Mouse (Mus musculus): ENCODE results near the gene Baz2b. TPM values are rescaled to one million over a fixed set of nuclear protein-coding genes. Genes with fewer than 3 reads are reported as not detected.

Gene Baz2b
- polyA plus RNA-seq, 1 experiment from 2014 or later: 56.7 TPM

DNA sequence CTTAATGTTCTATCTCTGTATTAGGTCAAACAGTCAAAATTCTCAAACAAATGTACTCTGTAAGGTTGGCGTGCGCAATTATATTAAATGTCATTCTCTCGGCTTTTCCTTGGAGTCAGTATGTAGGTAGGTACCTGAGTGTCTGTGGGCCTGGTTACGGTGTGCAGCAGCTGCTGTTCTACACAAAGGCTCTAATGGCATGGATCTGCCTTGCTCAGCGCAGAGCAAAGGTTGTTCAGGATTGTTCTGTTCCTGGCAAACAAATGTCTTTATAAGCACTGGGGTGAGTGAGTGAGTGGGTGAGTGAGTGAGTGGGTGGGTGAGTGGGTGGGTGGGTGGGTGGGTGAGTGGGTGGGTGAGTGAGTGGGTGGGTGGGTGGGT lies 206.0 kb downstream of the Baz2b start:
- H3K4me3 ChIP-seq (ENCODE audit: low read length): no peak overlapping the region
- no peak overlapping the region for H3K4me2 ChIP-seq (ENCODE audit: low read depth, low read length)
- no peaks in the 10 kb centered on the region for H3K27me3 ChIP-seq (ENCODE audit: control insufficient read depth, insufficient read depth, low read depth, low read length)
- H3K9ac ChIP-seq (ENCODE audit: low read length): no peak overlapping the region
- no peak overlapping the region for H3K27ac ChIP-seq (ENCODE audit: low read length)
- H3K9me3 ChIP-seq (ENCODE audit: control insufficient read depth, low read length): no peaks in the 10 kb centered on the region
- H3K4me1 ChIP-seq (replicated peaks; ENCODE audit: control insufficient read depth, insufficient read depth, low read length): no peaks in the 10 kb centered on the region
- WGBS: 95% methylated on average over 5 of the region's 5 CpGs
- H3K36me3 ChIP-seq (ENCODE audit: control insufficient read depth, insufficient read depth, low read length): peaks cover 4% of the 10 kb centered on the region; the same call in 1 of the 2 replicates
- no peak for ATAC-seq (ENCODE audit: low read depth)

DNA sequence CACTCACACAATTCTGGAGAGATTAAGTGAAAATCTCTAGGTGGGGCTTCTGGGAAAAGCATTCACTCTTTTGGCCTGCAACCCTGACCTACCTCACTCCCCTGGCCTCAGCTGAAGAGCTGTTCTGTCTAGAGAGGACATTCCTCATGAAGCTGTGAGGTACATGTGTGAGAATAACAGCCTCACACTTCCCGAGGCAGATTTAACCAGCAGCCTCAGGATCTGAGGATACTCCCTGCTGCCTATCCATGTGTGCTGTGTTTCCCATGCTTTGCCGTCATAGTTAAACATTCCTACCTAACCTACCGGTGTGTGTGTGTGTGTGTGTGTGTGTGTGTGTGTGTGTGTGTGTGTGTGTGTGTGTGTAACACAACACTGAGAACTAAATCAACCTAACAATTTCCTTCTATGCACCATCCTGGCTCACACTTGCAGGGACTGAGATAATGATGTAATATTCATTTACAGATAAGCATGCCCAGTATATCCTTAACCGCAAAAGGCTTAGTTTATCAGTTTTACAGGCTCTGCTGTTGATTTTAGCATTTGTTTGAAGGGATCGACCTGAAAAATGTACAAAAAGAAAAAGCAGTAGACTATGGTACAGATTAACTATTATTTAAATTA lies 206.5 kb downstream of the Baz2b start:
- Histone ChIP-seq H3K9ac (ENCODE audit: low read length) (no peak overlapping the region), H3K4me1 (replicated peaks; ENCODE audit: control insufficient read depth, insufficient read depth, low read length) (no peaks in the 10 kb centered on the region), H3K27me3 (ENCODE audit: control insufficient read depth, insufficient read depth, low read depth, low read length) (no peaks in the 10 kb centered on the region), H3K27ac (ENCODE audit: low read length) (no peak overlapping the region), H3K4me2 (ENCODE audit: low read depth, low read length) (no peak overlapping the region), H3K4me3 (ENCODE audit: low read length) (no peak overlapping the region), H3K36me3 (ENCODE audit: control insufficient read depth, insufficient read depth, low read length) (peaks cover 4% of the 10 kb centered on the region; the same call in 1 of the 2 replicates), H3K9me3 (ENCODE audit: control insufficient read depth, low read length) (no peaks in the 10 kb centered on the region)
- ATAC-seq (ENCODE audit: low read depth): no peak
- 63% methylated on average over 5 of the region's 5 CpGs for WGBS

- WGBS: 95% methylated on average over 4 of the region's 4 CpGs
- no peak for ATAC-seq (ENCODE audit: low read depth)
Measured at GRCm38 (mm10) chr2:60000268-60000667, 209.4 kb downstream of the Baz2b start.

GRCm38 (mm10) chr2:59997479-59998228 lies 212.0 kb downstream of the Baz2b start:
- no peak overlapping the region for H3K9ac ChIP-seq (ENCODE audit: low read length)
- H3K4me2 ChIP-seq (ENCODE audit: low read depth, low read length): no peak overlapping the region
- no peaks in the 10 kb centered on the region; the same call in 1 of the 2 replicates for H3K36me3 ChIP-seq (ENCODE audit: control insufficient read depth, insufficient read depth, low read length)
- no peaks in the 10 kb centered on the region for H3K27me3 ChIP-seq (ENCODE audit: control insufficient read depth, insufficient read depth, low read depth, low read length)
- no peak overlapping the region for H3K4me3 ChIP-seq (ENCODE audit: low read length)
- 68% methylated on average over 7 of the region's 8 CpGs for WGBS
- H3K27ac ChIP-seq (ENCODE audit: low read length): no peak overlapping the region
- H3K4me1 ChIP-seq (replicated peaks; ENCODE audit: control insufficient read depth, insufficient read depth, low read length): peaks cover 4% of the 10 kb centered on the region; the same call in 1 of the 2 replicates
- no peaks in the 10 kb centered on the region for H3K9me3 ChIP-seq (ENCODE audit: control insufficient read depth, low read length)
- ATAC-seq (ENCODE audit: low read depth): peak; percentile 82

More at GRCm38 (mm10) chr2:60000268-60000667, 209.4 kb downstream of the Baz2b start:
- H3K27me3 ChIP-seq (ENCODE audit: control insufficient read depth, insufficient read depth, low read depth, low read length): no peaks in the 10 kb centered on the region
- H3K9me3 ChIP-seq (ENCODE audit: control insufficient read depth, low read length): no peaks in the 10 kb centered on the region
- no peak overlapping the region for H3K4me2 ChIP-seq (ENCODE audit: low read depth, low read length)
- no peak overlapping the region for H3K4me3 ChIP-seq (ENCODE audit: low read length)
- H3K27ac ChIP-seq (ENCODE audit: low read length): no peak overlapping the region
- H3K9ac ChIP-seq (ENCODE audit: low read length): no peak overlapping the region
- H3K36me3 ChIP-seq (ENCODE audit: control insufficient read depth, insufficient read depth, low read length): peaks cover 4% of the 10 kb centered on the region; the same call in 1 of the 2 replicates
- H3K4me1 ChIP-seq (replicated peaks; ENCODE audit: control insufficient read depth, insufficient read depth, low read length): no peaks in the 10 kb centered on the region; the same call in 1 of the 2 replicates

DNA sequence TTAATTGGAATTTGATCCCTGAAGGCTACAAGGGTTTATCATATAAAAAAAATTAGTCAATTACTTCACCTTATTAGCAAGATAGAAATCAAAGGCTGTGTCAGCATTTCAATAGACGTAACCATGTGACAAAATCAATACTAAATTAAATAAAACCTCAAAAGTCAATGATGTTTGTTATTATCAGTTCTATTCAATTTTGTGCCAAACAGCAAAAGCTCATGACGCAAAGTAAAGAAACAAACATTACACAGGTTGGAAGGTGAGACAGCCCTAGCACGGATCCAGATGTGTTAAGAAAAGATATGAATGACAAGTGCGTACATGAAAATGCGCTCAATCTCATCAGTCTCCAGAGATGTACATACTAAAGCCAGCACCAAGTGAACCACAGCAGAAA lies 212.7 kb downstream of the Baz2b start:
- no peak for ATAC-seq (ENCODE audit: low read depth)
- WGBS: 91% methylated on average over 5 of the region's 5 CpGs
- Histone ChIP-seq H3K27ac (ENCODE audit: low read length) (no peak overlapping the region), H3K4me2 (ENCODE audit: low read depth, low read length) (no peak overlapping the region), H3K4me3 (ENCODE audit: low read length) (no peak overlapping the region), H3K4me1 (replicated peaks; ENCODE audit: control insufficient read depth, insufficient read depth, low read length) (peaks cover 7% of the 10 kb centered on the region; the same call in 1 of the 2 replicates), H3K36me3 (ENCODE audit: control insufficient read depth, insufficient read depth, low read length) (no peaks in the 10 kb centered on the region; the same call in 1 of the 2 replicates), H3K9ac (ENCODE audit: low read length) (no peak overlapping the region), H3K9me3 (ENCODE audit: control insufficient read depth, low read length) (no peaks in the 10 kb centered on the region), H3K27me3 (ENCODE audit: control insufficient read depth, insufficient read depth, low read depth, low read length) (no peaks in the 10 kb centered on the region)

- no peak for ATAC-seq (ENCODE audit: low read depth)
- Histone ChIP-seq H3K36me3 (ENCODE audit: control insufficient read depth, insufficient read depth, low read length) (no peaks in the 10 kb centered on the region), H3K27me3 (ENCODE audit: control insufficient read depth, insufficient read depth, low read depth, low read length) (no peaks in the 10 kb centered on the region), H3K4me2 (ENCODE audit: low read depth, low read length) (no peak overlapping the region), H3K4me1 (replicated peaks; ENCODE audit: control insufficient read depth, insufficient read depth, low read length) (peaks cover 7% of the 10 kb centered on the region; the same call in 1 of the 2 replicates), H3K9me3 (ENCODE audit: control insufficient read depth, low read length) (no peaks in the 10 kb centered on the region), H3K27ac (ENCODE audit: low read length) (no peak overlapping the region), H3K9ac (ENCODE audit: low read length) (no peak overlapping the region), H3K4me3 (ENCODE audit: low read length) (no peak overlapping the region)
- 69% methylated on average over 3 of the region's 3 CpGs for WGBS
Measured at GRCm38 (mm10) chr2:59993190-59993535, 216.5 kb downstream of the Baz2b start.

GRCm38 (mm10) chr2:59992488-59993189 lies 217.0 kb downstream of the Baz2b start:
- Histone ChIP-seq H3K36me3 (ENCODE audit: control insufficient read depth, insufficient read depth, low read length) (no peaks in the 10 kb centered on the region), H3K27me3 (ENCODE audit: control insufficient read depth, insufficient read depth, low read depth, low read length) (no peaks in the 10 kb centered on the region), H3K4me2 (ENCODE audit: low read depth, low read length) (no peak overlapping the region), H3K27ac (ENCODE audit: low read length) (no peak overlapping the region), H3K9me3 (ENCODE audit: control insufficient read depth, low read length) (no peaks in the 10 kb centered on the region), H3K4me3 (ENCODE audit: low read length) (no peak overlapping the region), H3K9ac (ENCODE audit: low read length) (no peak overlapping the region), H3K4me1 (replicated peaks; ENCODE audit: control insufficient read depth, insufficient read depth, low read length) (peaks cover 7% of the 10 kb centered on the region; the same call in 1 of the 2 replicates)
- WGBS: 37% methylated on average over 10 of the region's 10 CpGs
- peak; percentile 70 for ATAC-seq (ENCODE audit: low read depth)

DNA sequence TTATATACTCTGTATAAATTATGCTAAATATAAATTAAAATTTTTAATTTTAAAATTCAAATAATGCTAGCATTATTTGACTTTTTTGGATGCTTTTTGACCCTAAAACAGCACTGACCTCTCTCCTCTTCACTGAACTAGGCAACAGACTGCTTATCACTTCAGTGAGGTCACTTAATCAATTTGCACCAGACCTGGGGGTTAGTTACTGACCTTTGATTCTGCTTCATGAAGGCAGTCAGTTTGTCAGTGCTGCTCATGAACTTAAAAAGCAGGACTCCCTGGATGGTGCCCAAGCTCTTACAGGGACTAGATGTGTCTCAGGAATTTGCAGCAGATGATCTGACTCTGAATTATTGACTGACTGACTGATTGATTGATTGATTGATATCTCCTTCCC lies 217.9 kb downstream of the Baz2b start:
- ATAC-seq (ENCODE audit: low read depth): no peak
- H3K9me3 ChIP-seq (ENCODE audit: control insufficient read depth, low read length): no peaks in the 10 kb centered on the region
- H3K9ac ChIP-seq (ENCODE audit: low read length): no peak overlapping the region
- H3K4me1 ChIP-seq (replicated peaks; ENCODE audit: control insufficient read depth, insufficient read depth, low read length): peaks cover 7% of the 10 kb centered on the region; the same call in 1 of the 2 replicates
- H3K4me2 ChIP-seq (ENCODE audit: low read depth, low read length): no peak overlapping the region
- H3K27ac ChIP-seq (ENCODE audit: low read length): no peak overlapping the region
- no peaks in the 10 kb centered on the region for H3K36me3 ChIP-seq (ENCODE audit: control insufficient read depth, insufficient read depth, low read length)
- no peak overlapping the region for H3K4me3 ChIP-seq (ENCODE audit: low read length)
- no peaks in the 10 kb centered on the region for H3K27me3 ChIP-seq (ENCODE audit: control insufficient read depth, insufficient read depth, low read depth, low read length)

DNA sequence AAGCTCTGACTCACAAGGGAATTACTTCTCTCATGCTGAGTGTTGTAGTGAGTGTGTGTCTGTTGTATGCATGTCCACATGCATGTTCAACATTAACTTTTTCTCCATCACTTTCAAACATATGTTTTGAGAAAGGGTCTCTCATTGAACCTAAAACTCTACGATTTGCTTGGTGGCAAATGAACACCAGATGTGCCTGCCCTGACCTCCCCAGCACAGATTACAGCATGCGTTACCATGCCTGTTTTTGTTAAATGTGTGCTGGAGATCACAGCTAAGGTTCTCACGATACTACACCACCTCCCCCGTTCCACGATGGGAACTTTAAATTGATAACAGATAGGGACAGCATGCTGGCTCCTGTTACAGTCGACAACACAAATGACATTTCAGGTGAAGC lies 222.1 kb downstream of the Baz2b start:
- Histone ChIP-seq H3K4me2 (ENCODE audit: low read depth, low read length) (no peak overlapping the region), H3K27me3 (ENCODE audit: control insufficient read depth, insufficient read depth, low read depth, low read length) (no peaks in the 10 kb centered on the region), H3K36me3 (ENCODE audit: control insufficient read depth, insufficient read depth, low read length) (no peaks in the 10 kb centered on the region), H3K4me1 (replicated peaks; ENCODE audit: control insufficient read depth, insufficient read depth, low read length) (peaks cover 3% of the 10 kb centered on the region; the same call in 1 of the 2 replicates), H3K27ac (ENCODE audit: low read length) (no peak overlapping the region), H3K9me3 (ENCODE audit: control insufficient read depth, low read length) (no peaks in the 10 kb centered on the region), H3K4me3 (ENCODE audit: low read length) (no peak overlapping the region), H3K9ac (ENCODE audit: low read length) (no peak overlapping the region)
- WGBS: 51% methylated on average over 6 of the region's 6 CpGs
- ATAC-seq (ENCODE audit: low read depth): no peak
